Mouse (Mus musculus) lung, postnatal 0 days (tissue): ENCODE measurements at regions not wholly inside any gene's neighbourhood (a gene's known extent, or its start where the extent isn't known, plus 50 kb on each side); places are given as distances from the start of the nearest gene placed in this dataset.

Experiments
- ATAC-seq: fragments of 200-750 bp; cut with Nextera tagmentation; 2 replicates; pipeline ENCODE4 v1.8.0; 2017; ENCODE audit warnings: moderate library complexity
- DNase-seq: peaks from one replicate; pipeline ENCODE4 v3.0.0-alpha.2; 2016; ENCODE audit warnings: low spot score
- H3K27ac ChIP-seq: fragments of 300-500 bp; sonication (generic); 2 replicates; pipeline ENCODE4 v1.5.1; 2014; ENCODE audit warnings: antibody characterized with exemption, mild to moderate bottlenecking, low read length, mixed read lengths
- H3K27me3 ChIP-seq: fragments of 300-500 bp; sonication (generic); replicated peaks from 2 replicates; pipeline ENCODE4 v1.6.1; 2014; ENCODE audit warnings: low read length, mixed read lengths; ENCODE audit not compliant: insufficient read depth
- H3K36me3 ChIP-seq: fragments of 300-500 bp; sonication (generic); 2 replicates; pipeline ENCODE4 v1.6.1; 2014; ENCODE audit warnings: low read length, mixed read lengths; ENCODE audit not compliant: insufficient read depth
- H3K4me1 ChIP-seq: fragments of 300-500 bp; sonication (generic); 2 replicates; pipeline ENCODE4 v1.6.1; 2014; ENCODE audit warnings: antibody characterized with exemption, low read depth, low read length, mixed read lengths; ENCODE audit not compliant: insufficient read depth
- H3K4me2 ChIP-seq: fragments of 300-500 bp; sonication (generic); replicated peaks from 2 replicates; pipeline ENCODE4 v1.6.1; 2014; ENCODE audit warnings: low read depth, mild to moderate bottlenecking, low read length, moderate library complexity, mixed read lengths
- H3K4me3 ChIP-seq: fragments of 300-500 bp; sonication (generic); 2 replicates; pipeline ENCODE4 v1.5.1; 2014; ENCODE audit warnings: low read depth, low read length
- H3K9ac ChIP-seq: fragments of 300-500 bp; sonication (generic); replicated peaks from 2 replicates; pipeline ENCODE4 v1.6.1; 2014; ENCODE audit warnings: low read depth, mild to moderate bottlenecking
- H3K9me3 ChIP-seq: fragments of 300-500 bp; sonication (generic); 2 replicates; pipeline ENCODE4 v1.6.1; 2016; ENCODE audit warnings: low read length, mixed read lengths
- CTCF ChIP-seq: IDR thresholded peaks from 2 replicates; pipeline ENCODE4 v1.5.1; 2016; ENCODE audit warnings: antibody characterized with exemption, mild to moderate bottlenecking
- EP300 ChIP-seq: IDR thresholded peaks from 2 replicates; pipeline ENCODE4 v1.6.1; 2016; ENCODE audit warnings: antibody characterized with exemption, mild to moderate bottlenecking, control low read depth
- WGBS: fragments of 180-500 bp; shearing (Covaris S2); extraction: QIAGEN DNeasy Blood & Tissue Kit; methylation state at CpG from one replicate; pipeline ENCODE4 v1.1.7; 2014; 5-methylcytosine and 5-hydroxymethylcytosine counted together

GRCm38 (mm10) chr11:25171048-25171447 is 1039.5 kb downstream of the 5730522E02Rik start:
- Histone ChIP-seq H3K27ac (no peak overlapping the region), H3K9me3 (no peaks in the 10 kb centered on the region), H3K36me3 (no peaks in the 10 kb centered on the region), H3K4me2 (no peak overlapping the region), H3K9ac (no peak overlapping the region), H3K4me1 (no peaks in the 10 kb centered on the region), H3K4me3 (no peak overlapping the region), H3K27me3 (no peaks in the 10 kb centered on the region)
- WGBS: 87% methylated on average over 1 of the region's 1 CpGs
- no peak for ATAC-seq
- TF ChIP-seq EP300 (no peak), CTCF (no peak)
- DNase-seq: no peak
